Mouse (Mus musculus): Measurements from ENCODE around the gene Foxs1. TPM values are rescaled to one million over a fixed set of nuclear protein-coding genes. Genes with fewer than 3 reads are reported as not detected.
A peak's percentile ranks its signal among the peaks of the same experiment; 100 is the strongest.

The Foxs1 gene
- polyA plus RNA-seq, 1 experiment from 2014 or later: 2.0 TPM

GRCm38 (mm10) chr2:152943568-152943967, 10.6 kb upstream of the Foxs1 start:
- H3K27me3 ChIP-seq (replicated peaks): peaks cover 65% of the 10 kb centered on the region
- H3K4me2 ChIP-seq (replicated peaks): peak overlapping the region; percentile 85
- ATAC-seq (ENCODE audit: low FRiP score, low read depth): no peak
- H3K9me3 ChIP-seq: no peaks in the 10 kb centered on the region
- H3K27ac ChIP-seq: no peak overlapping the region
- peaks cover 15% of the 10 kb centered on the region for H3K4me1 ChIP-seq
- H3K9ac ChIP-seq: peak overlapping the region; percentile 49; the same call in 1 of the 2 replicates
- no peaks in the 10 kb centered on the region for H3K36me3 ChIP-seq
- H3K4me3 ChIP-seq: peak overlapping the region; percentile 39
- WGBS: 7% methylated on average over 8 of the region's 8 CpGs

DNA sequence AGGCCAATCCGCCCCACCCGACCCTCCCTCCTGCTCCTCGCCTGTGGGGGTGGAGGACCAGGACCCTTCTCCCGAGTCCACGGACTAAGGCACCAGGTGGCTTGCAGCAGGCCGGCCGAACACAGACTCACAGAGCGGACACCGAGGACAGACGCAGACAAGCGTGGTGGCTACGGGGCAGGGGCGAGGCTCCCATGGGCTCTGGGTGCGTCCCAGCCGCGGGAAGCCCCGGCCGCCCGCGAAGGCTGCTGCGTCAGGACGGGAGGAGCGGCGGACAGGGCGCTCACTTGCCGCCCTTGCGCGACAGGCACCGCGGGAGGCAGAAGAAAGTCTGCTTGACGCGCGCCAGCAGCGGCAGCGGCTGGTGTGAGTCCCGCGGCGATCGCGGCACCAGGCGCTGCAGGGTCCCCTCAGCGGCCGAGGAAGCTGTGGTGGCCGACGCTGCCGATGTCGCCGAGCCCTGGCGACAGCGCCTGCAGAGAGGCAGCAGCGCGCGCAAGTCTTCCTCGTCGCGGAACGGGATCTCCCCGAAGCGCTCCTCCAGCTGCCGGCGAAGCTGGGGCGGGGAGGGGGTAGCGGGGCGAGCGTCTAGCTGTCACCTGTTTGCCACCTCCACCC, 10.0 kb upstream of the Foxs1 start:
- H3K4me3 ChIP-seq: peak overlapping the region; percentile 39
- H3K4me2 ChIP-seq (replicated peaks): peak overlapping the region; percentile 85
- WGBS: under 1% methylated on average over 60 of the region's 65 CpGs
- H3K9ac ChIP-seq: peak overlapping the region; percentile 49
- H3K27me3 ChIP-seq (replicated peaks): peaks cover 70% of the 10 kb centered on the region
- H3K9me3 ChIP-seq: no peaks in the 10 kb centered on the region
- ATAC-seq (ENCODE audit: low FRiP score, low read depth): no peak
- no peaks in the 10 kb centered on the region for H3K36me3 ChIP-seq
- H3K27ac ChIP-seq: no peak overlapping the region
- peaks cover 15% of the 10 kb centered on the region for H3K4me1 ChIP-seq

GRCm38 (mm10) chr2:152941776-152942175, 8.8 kb upstream of the Foxs1 start:
- no peak for ATAC-seq (ENCODE audit: low FRiP score, low read depth)
- H3K4me2 ChIP-seq (replicated peaks): no peak overlapping the region
- H3K9me3 ChIP-seq: no peaks in the 10 kb centered on the region
- H3K27ac ChIP-seq: no peak overlapping the region
- no peak overlapping the region for H3K9ac ChIP-seq
- no peak overlapping the region for H3K4me3 ChIP-seq
- no peaks in the 10 kb centered on the region for H3K36me3 ChIP-seq
- peaks cover 12% of the 10 kb centered on the region for H3K4me1 ChIP-seq
- peaks cover 68% of the 10 kb centered on the region for H3K27me3 ChIP-seq (replicated peaks)
- 35% methylated on average over 7 of the region's 7 CpGs for WGBS

GRCm38 (mm10) chr2:152941106-152941505, 8.1 kb upstream of the Foxs1 start:
- ATAC-seq (ENCODE audit: low FRiP score, low read depth): no peak
- H3K4me2 ChIP-seq (replicated peaks): no peak overlapping the region
- peaks cover 11% of the 10 kb centered on the region for H3K4me1 ChIP-seq
- H3K36me3 ChIP-seq: no peaks in the 10 kb centered on the region
- peaks cover 65% of the 10 kb centered on the region for H3K27me3 ChIP-seq (replicated peaks)
- WGBS: 70% methylated on average over 6 of the region's 6 CpGs
- H3K27ac ChIP-seq: no peak overlapping the region
- no peak overlapping the region for H3K9ac ChIP-seq
- no peak overlapping the region for H3K4me3 ChIP-seq
- no peaks in the 10 kb centered on the region for H3K9me3 ChIP-seq

DNA sequence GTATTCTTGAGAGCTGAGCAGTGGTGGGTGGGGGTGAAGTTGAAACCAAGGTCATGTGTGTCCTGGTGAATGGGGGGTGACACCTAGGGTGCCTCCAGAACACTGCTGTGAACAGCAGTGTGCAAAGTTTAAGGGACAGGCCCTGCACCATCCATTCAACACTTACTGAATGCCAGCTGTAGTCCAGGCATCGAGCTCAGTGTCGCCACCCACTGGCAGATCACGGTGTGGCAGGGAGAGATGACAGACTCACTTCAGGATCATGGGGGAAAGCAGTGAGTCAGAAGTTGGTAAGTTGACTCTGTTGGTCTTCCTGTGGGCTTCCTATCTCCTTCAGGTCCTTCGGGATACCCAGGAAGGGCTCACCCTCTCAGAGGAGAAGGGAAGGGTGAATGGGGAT, 6.8 kb upstream of the Foxs1 start:
- Histone ChIP-seq H3K4me2 (replicated peaks) (no peak overlapping the region), H3K36me3 (no peaks in the 10 kb centered on the region), H3K9me3 (no peaks in the 10 kb centered on the region), H3K27ac (no peak overlapping the region), H3K27me3 (replicated peaks) (peaks cover 58% of the 10 kb centered on the region), H3K4me3 (no peak overlapping the region), H3K9ac (no peak overlapping the region), H3K4me1 (peaks cover 11% of the 10 kb centered on the region)
- 10% methylated on average over 4 of the region's 4 CpGs for WGBS
- no peak for ATAC-seq (ENCODE audit: low FRiP score, low read depth)

- no peak for ATAC-seq (ENCODE audit: low FRiP score, low read depth)
- H3K27ac ChIP-seq: no peak overlapping the region
- H3K9me3 ChIP-seq: no peaks in the 10 kb centered on the region
- no peak overlapping the region for H3K9ac ChIP-seq
- no peak overlapping the region for H3K4me3 ChIP-seq
- WGBS: 28% methylated on average over 5 of the region's 5 CpGs
- H3K36me3 ChIP-seq: no peaks in the 10 kb centered on the region
- peaks cover 7% of the 10 kb centered on the region for H3K4me1 ChIP-seq
- H3K4me2 ChIP-seq (replicated peaks): no peak overlapping the region
- H3K27me3 ChIP-seq (replicated peaks): 0 out of 2 replicates have a peak, but pooled peaks cover 5% of the 10 kb centered on the region
Observed at GRCm38 (mm10) chr2:152933614-152934013, 606 bp upstream of the Foxs1 start.

GRCm38 (mm10) chr2:152931456-152932160, 1.4 kb downstream of the Foxs1 start:
- no peak overlapping the region for H3K4me2 ChIP-seq (replicated peaks)
- no peaks in the 10 kb centered on the region for H3K9me3 ChIP-seq
- WGBS: 79% methylated on average over 12 of the region's 12 CpGs
- peaks cover 7% of the 10 kb centered on the region for H3K4me1 ChIP-seq
- ATAC-seq (ENCODE audit: low FRiP score, low read depth): no peak
- no peak overlapping the region for H3K9ac ChIP-seq
- H3K27me3 ChIP-seq (replicated peaks): no peaks in the 10 kb centered on the region
- H3K36me3 ChIP-seq: no peaks in the 10 kb centered on the region
- no peak overlapping the region for H3K4me3 ChIP-seq
- H3K27ac ChIP-seq: no peak overlapping the region

- Histone ChIP-seq H3K36me3 (no peaks in the 10 kb centered on the region), H3K9me3 (no peaks in the 10 kb centered on the region), H3K9ac (no peak overlapping the region), H3K27ac (no peak overlapping the region), H3K27me3 (replicated peaks) (no peaks in the 10 kb centered on the region), H3K4me3 (no peak overlapping the region), H3K4me1 (peaks cover 12% of the 10 kb centered on the region), H3K4me2 (replicated peaks) (no peak overlapping the region)
- ATAC-seq (ENCODE audit: low FRiP score, low read depth): no peak
- 38% methylated on average over 2 of the region's 2 CpGs for WGBS
Observed at GRCm38 (mm10) chr2:152930276-152930675, 2.7 kb downstream of the Foxs1 start.

DNA sequence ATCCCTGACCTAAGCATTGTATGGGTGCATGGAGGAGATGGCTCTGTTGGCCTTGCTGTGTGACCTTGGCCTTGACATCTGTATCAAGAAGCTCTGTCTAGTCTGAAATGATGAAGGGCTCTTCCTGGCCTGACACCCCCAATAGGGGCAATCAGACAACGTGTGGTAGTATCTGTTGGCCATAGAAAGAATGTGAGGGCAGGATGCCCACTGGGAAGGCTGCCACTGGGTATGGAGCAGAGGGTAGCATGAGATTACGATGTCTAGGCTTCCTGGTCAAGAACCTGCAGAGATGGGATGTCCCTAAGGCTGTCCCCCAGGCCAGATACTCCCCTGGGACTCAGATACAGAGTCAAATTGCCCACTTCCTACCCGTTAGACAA, 4.0 kb downstream of the Foxs1 start:
- no peak overlapping the region for H3K9ac ChIP-seq
- H3K36me3 ChIP-seq: no peaks in the 10 kb centered on the region
- H3K27me3 ChIP-seq (replicated peaks): no peaks in the 10 kb centered on the region
- no peak overlapping the region for H3K4me2 ChIP-seq (replicated peaks)
- no peak overlapping the region for H3K4me3 ChIP-seq
- H3K9me3 ChIP-seq: no peaks in the 10 kb centered on the region
- H3K27ac ChIP-seq: no peak overlapping the region
- no peak for ATAC-seq (ENCODE audit: low FRiP score, low read depth)
- 75% methylated on average over 3 of the region's 3 CpGs for WGBS
- peaks cover 12% of the 10 kb centered on the region for H3K4me1 ChIP-seq

GRCm38 (mm10) chr2:152928219-152928987, 4.6 kb downstream of the Foxs1 start:
- Histone ChIP-seq H3K4me3 (no peak overlapping the region), H3K4me1 (peaks cover 12% of the 10 kb centered on the region), H3K9me3 (no peaks in the 10 kb centered on the region), H3K9ac (no peak overlapping the region), H3K4me2 (replicated peaks) (no peak overlapping the region), H3K36me3 (no peaks in the 10 kb centered on the region), H3K27me3 (replicated peaks) (no peaks in the 10 kb centered on the region), H3K27ac (no peak overlapping the region)
- no peak for ATAC-seq (ENCODE audit: low FRiP score, low read depth)
- 59% methylated on average over 14 of the region's 14 CpGs for WGBS

- no peak overlapping the region for H3K9ac ChIP-seq
- 59% methylated on average over 5 of the region's 5 CpGs for WGBS
Observed at GRCm38 (mm10) chr2:152927371-152927770, 5.6 kb downstream of the Foxs1 start.

DNA sequence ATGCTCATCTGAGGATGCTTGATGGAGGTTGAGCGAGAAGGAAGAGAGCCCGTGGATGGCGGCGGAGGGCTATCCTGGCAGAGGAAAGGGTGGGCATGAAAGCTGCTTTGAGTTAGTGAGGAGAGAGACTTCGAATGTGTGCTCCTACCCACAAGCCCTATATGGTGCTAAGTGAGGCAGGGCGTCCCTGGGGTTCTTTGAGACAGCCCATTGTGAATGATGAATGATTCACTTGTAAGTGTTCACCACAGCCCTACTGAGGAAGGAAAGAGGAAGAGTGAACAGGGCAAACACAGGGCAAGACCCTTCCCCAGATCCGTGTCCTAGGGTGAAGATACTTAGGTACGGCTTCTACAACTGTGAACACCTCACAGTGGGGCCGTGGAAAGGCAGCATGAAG, 6.1 kb downstream of the Foxs1 start:
- no peak overlapping the region for H3K27ac ChIP-seq
- WGBS: 71% methylated on average over 9 of the region's 9 CpGs
- H3K4me3 ChIP-seq: no peak overlapping the region
- H3K4me2 ChIP-seq (replicated peaks): no peak overlapping the region
- H3K9me3 ChIP-seq: no peaks in the 10 kb centered on the region
- H3K27me3 ChIP-seq (replicated peaks): no peaks in the 10 kb centered on the region
- H3K4me1 ChIP-seq: peaks cover 18% of the 10 kb centered on the region
- no peak for ATAC-seq (ENCODE audit: low FRiP score, low read depth)
- H3K9ac ChIP-seq: no peak overlapping the region
- no peaks in the 10 kb centered on the region for H3K36me3 ChIP-seq

More at GRCm38 (mm10) chr2:152927371-152927770, 5.6 kb downstream of the Foxs1 start:
- Histone ChIP-seq H3K27ac (no peak overlapping the region), H3K36me3 (no peaks in the 10 kb centered on the region), H3K9me3 (no peaks in the 10 kb centered on the region), H3K4me2 (replicated peaks) (no peak overlapping the region), H3K4me1 (peaks cover 14% of the 10 kb centered on the region), H3K4me3 (no peak overlapping the region), H3K27me3 (replicated peaks) (no peaks in the 10 kb centered on the region)
- no peak for ATAC-seq (ENCODE audit: low FRiP score, low read depth)

Measured in neural tube, embryonic 12.5 days (tissue).